Mouse (Mus musculus) forebrain, embryonic 13.5 days (tissue): ENCODE data around the gene Cadm3. TPM values are rescaled to one million over a fixed set of nuclear protein-coding genes. Genes with fewer than 3 reads are reported as not detected.
A peak's percentile ranks its signal among the peaks of the same experiment; 100 is the strongest.

ENCODE experiments used
- ATAC-seq: fragments of 200-750 bp; cut with Nextera tagmentation; 2 replicates; pipeline ENCODE4 v1.8.0; 2017
- H3K27ac ChIP-seq: fragments of 300-500 bp; sonication (generic); 2 replicates; pipeline ENCODE4 v1.5.1; 2015; ENCODE audit warnings: inconsistent platforms, mild to moderate bottlenecking, moderate library complexity
- H3K27me3 ChIP-seq: fragments of 300-500 bp; sonication (generic); 2 replicates; pipeline ENCODE4 v1.6.1; 2015; ENCODE audit warnings: mild to moderate bottlenecking, inconsistent platforms
- H3K36me3 ChIP-seq: fragments of 300-500 bp; sonication (generic); 2 replicates; pipeline ENCODE4 v1.6.1; 2015; ENCODE audit warnings: mild to moderate bottlenecking, inconsistent platforms; ENCODE audit not compliant: poor library complexity, severe bottlenecking
- H3K4me1 ChIP-seq: fragments of 300-500 bp; sonication (generic); 2 replicates; pipeline ENCODE4 v1.6.1; 2015; ENCODE audit warnings: inconsistent platforms
- H3K4me2 ChIP-seq: fragments of 300-500 bp; sonication (generic); 2 replicates; pipeline ENCODE4 v1.6.1; 2015; ENCODE audit warnings: inconsistent platforms, mild to moderate bottlenecking, moderate library complexity
- H3K4me3 ChIP-seq: fragments of 300-500 bp; sonication (generic); 2 replicates; pipeline ENCODE4 v1.5.1; 2015; ENCODE audit warnings: mild to moderate bottlenecking, inconsistent platforms
- H3K9ac ChIP-seq: fragments of 300-500 bp; sonication (generic); 2 replicates; pipeline ENCODE4 v1.6.1; 2015; ENCODE audit warnings: mild to moderate bottlenecking, inconsistent platforms
- H3K9me3 ChIP-seq: fragments of 300-500 bp; sonication (generic); replicated peaks from 2 replicates; pipeline ENCODE4 v1.6.1; 2016; ENCODE audit warnings: inconsistent platforms
- WGBS: fragments of 180-500 bp; shearing (Covaris S2); methylation state at CpG from one replicate; pipeline ENCODE4 v1.1.7; 2015; 5-methylcytosine and 5-hydroxymethylcytosine counted together
- polyA plus RNA-seq: library from polyadenylated mRNA; unstranded; fragments of >200 nt; fragmentation: Nextera tagmentation; extraction: Ambion mirVana; gene quantifications from 2 replicates; pipeline ENCODE4 v1.2.1, GENCODE M21; 2015

Cadm3 gene
- polyA plus RNA-seq, 1 experiment from 2014 or later, result 17.5 TPM

DNA sequence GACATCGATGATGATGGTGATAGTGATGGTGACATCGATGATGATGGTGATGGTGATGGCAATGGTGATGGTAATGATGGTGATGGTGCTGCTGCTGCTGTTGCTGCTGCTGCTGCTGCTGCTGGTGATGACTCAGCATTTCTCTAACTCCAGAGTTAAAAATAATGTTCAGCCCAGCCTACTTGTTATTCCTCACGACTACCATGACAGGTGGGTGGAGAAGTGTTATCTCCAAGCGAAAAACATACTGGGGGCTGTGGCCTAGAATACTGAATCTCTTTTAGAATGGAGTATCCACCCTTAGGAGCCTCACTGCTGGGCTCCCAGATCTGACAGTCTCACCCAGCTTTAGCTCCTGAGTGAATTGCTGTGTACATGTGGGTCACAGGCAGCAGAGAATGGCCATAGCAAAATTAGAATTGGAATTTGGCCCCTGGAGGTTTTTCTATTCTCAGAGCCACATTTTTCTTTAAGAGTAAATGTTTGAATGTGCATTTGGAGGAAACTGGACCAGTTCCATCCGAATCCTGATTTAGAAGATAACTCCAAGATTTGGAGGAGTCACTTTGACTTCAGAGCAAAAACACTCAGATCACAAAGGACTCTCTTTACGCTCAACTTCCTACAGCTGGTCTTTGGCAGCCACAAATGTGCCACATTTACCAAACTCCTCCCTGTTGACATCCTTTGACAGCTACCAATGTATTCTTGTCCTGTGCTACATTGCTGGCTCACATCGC is 12.2 kb downstream of the Cadm3 start:
- H3K4me3 ChIP-seq, result no peak overlapping the region
- H3K36me3 ChIP-seq, result peaks cover 12% of the 10 kb centered on the region; the same call in 1 of the 2 replicates
- H3K9me3 ChIP-seq, result no peaks in the 10 kb centered on the region
- 84% methylated on average over 7 of the region's 7 CpGs for WGBS
- peaks cover 33% of the 10 kb centered on the region for H3K4me1 ChIP-seq
- ATAC-seq, result no peak
- no peak overlapping the region for H3K9ac ChIP-seq
- H3K27me3 ChIP-seq, result no peaks in the 10 kb centered on the region
- H3K4me2 ChIP-seq, result no peak overlapping the region
- no peak overlapping the region for H3K27ac ChIP-seq

DNA sequence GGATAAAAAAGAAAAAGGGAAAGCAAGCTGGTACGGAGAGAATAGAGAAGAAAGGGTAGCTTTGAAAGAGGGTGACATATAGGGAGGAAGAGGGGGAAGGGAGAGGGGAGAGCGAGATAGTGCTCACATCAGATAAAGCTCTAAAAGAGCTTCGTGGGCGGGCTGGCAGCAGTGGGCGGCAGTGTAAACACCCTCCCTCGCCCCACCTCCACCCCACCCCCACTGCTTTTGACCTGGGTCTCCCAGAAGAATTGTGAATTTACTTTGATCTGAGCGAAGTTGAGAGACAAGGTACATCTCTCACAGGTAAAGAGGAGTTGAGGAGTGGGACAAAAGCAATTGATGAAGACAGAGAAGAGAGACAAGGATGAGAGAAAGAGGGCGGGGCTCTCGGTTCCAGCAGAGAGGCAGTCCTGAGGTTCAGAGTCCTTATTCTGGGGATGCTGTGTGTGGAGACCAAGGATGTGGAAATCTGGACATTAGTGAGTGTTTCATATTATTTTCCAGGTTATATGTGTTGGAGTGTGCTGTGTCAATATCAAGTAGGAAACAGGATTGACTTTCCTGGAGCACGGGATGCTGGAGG is 17.0 kb downstream of the Cadm3 start, which contains the start of gene Aim2:
Aim2 (plus strand) TSS at position 508 of the 586 bp plus-strand sequence.
- Histone ChIP-seq H3K36me3 (peaks cover 19% of the 10 kb centered on the region), H3K4me2 (peak within 1 kb of the TSS; percentile 66), H3K9me3 (no peaks in the 10 kb centered on the region), H3K4me3 (peak within 1 kb of the TSS; percentile 39), H3K27ac (no peak within 1 kb of the TSS; the same call in 1 of the 2 replicates), H3K27me3 (no peaks in the 10 kb centered on the region), H3K4me1 (peaks cover 28% of the 10 kb centered on the region), H3K9ac (peak within 1 kb of the TSS; percentile 55)
- ATAC-seq, result peak; percentile 70
- WGBS, result 9% methylated on average over 10 of the region's 10 CpGs

- H3K4me3 ChIP-seq, result peak overlapping the region; percentile 39
- peaks cover 19% of the 10 kb centered on the region for H3K36me3 ChIP-seq
- H3K4me2 ChIP-seq, result peak overlapping the region; percentile 66
- H3K9ac ChIP-seq, result peak overlapping the region; percentile 55
- H3K27ac ChIP-seq, result no peak overlapping the region
- ATAC-seq, result peak; percentile 94
- WGBS, result under 1% methylated on average over 6 of the region's 6 CpGs
- H3K9me3 ChIP-seq, result no peaks in the 10 kb centered on the region
- peaks cover 28% of the 10 kb centered on the region for H3K4me1 ChIP-seq
- no peaks in the 10 kb centered on the region for H3K27me3 ChIP-seq
Measured at GRCm38 (mm10) chr1:173349946-173350345, 17.5 kb downstream of the Cadm3 start.

- H3K9ac ChIP-seq, result no peak overlapping the region
- peaks cover 22% of the 10 kb centered on the region for H3K36me3 ChIP-seq
- no peak overlapping the region for H3K4me3 ChIP-seq
- H3K27ac ChIP-seq, result no peak overlapping the region
- H3K4me1 ChIP-seq, result peaks cover 31% of the 10 kb centered on the region
- no peak for ATAC-seq
- no peaks in the 10 kb centered on the region for H3K9me3 ChIP-seq
- no peak overlapping the region for H3K4me2 ChIP-seq
- H3K27me3 ChIP-seq, result no peaks in the 10 kb centered on the region
- WGBS, result 39% methylated on average over 5 of the region's 5 CpGs
Measured at GRCm38 (mm10) chr1:173349192-173349591, 18.3 kb downstream of the Cadm3 start.

DNA sequence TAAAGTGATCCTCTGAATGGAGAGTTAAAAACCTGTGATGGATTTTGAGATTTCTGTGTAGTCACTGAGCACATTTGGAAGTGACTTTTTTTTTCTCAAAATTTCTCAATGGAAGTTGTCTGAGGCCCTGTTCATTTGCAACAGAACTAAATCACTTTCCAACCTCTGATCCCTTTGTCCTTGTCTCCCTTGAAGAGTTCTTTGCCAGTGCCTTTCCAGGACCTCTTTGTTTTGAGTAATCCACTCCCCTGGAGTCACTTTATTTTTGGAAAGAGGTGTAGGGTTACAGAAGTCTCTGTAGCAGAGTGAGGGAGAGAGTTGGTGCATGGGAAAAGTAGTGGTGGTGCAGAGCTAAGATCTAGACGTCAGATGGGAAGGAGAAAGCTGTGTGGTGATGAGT is 19.0 kb downstream of the Cadm3 start:
- no peak overlapping the region for H3K9ac ChIP-seq
- no peak overlapping the region for H3K4me3 ChIP-seq
- peaks cover 37% of the 10 kb centered on the region for H3K4me1 ChIP-seq
- H3K27me3 ChIP-seq, result no peaks in the 10 kb centered on the region
- H3K27ac ChIP-seq, result no peak overlapping the region
- 6% methylated on average over 1 of the region's 1 CpGs for WGBS
- no peaks in the 10 kb centered on the region for H3K9me3 ChIP-seq
- no peak overlapping the region for H3K4me2 ChIP-seq
- no peak for ATAC-seq
- peaks cover 28% of the 10 kb centered on the region for H3K36me3 ChIP-seq

DNA sequence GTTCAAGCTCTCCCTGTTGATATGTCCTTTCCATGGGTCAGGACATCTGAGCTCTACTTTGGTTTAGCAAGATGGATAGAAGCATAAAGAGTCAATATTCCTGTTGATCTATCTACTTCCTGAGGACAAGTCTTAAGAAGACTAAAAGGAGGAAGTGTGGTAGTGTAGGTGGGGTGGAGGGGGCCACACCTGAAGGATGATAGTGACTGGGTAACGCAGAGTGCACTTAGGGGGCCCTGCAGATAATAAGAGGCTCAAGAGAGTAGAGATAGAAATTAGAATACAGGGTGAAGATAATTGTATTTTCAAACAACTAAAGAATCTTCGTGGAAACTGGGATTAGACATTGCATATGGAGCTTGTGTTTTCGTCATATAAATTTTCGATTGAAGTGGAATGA is 22.4 kb downstream of the Cadm3 start:
- H3K36me3 ChIP-seq, result peaks cover 53% of the 10 kb centered on the region
- ATAC-seq, result no peak

DNA sequence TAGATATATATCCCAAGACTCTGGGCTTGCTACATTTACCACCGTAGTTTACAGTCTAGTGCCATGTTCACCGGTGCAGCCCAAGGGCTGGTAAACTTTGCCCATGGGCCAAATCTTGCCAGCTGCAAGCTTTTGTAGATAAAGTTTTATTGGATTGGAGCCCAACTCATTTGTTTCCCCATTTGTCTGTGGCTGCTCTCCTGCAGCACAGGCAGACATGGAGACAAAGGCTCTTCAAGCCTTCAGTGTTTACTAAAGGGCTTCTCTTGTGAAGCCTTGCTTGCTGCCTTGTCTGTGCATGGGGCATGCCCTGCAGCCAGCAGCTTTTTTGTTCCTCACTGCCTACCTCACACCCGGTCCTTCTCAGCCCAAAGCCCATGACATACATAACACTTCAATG is 23.6 kb downstream of the Cadm3 start:
- WGBS, result 39% methylated on average over 3 of the region's 3 CpGs
- Histone ChIP-seq H3K27me3 (no peaks in the 10 kb centered on the region), H3K4me1 (peaks cover 17% of the 10 kb centered on the region), H3K4me3 (no peak overlapping the region), H3K36me3 (peaks cover 54% of the 10 kb centered on the region), H3K4me2 (no peak overlapping the region), H3K9ac (no peak overlapping the region), H3K27ac (peak overlapping the region; percentile 37), H3K9me3 (no peaks in the 10 kb centered on the region)
- ATAC-seq, result peak; percentile 39

More for the DNA sequence above, 22.4 kb downstream of the Cadm3 start:
- H3K27ac ChIP-seq, result no peak overlapping the region
- H3K9me3 ChIP-seq, result no peaks in the 10 kb centered on the region
- H3K4me1 ChIP-seq, result peaks cover 25% of the 10 kb centered on the region
- no peaks in the 10 kb centered on the region for H3K27me3 ChIP-seq
- H3K4me2 ChIP-seq, result no peak overlapping the region
- no peak overlapping the region for H3K9ac ChIP-seq
- no peak overlapping the region for H3K4me3 ChIP-seq
- WGBS, result 93% methylated on average over 4 of the region's 4 CpGs

GRCm38 (mm10) chr1:173342425-173342824 is 25.1 kb downstream of the Cadm3 start:
- H3K27ac ChIP-seq, result no peak overlapping the region; the same call in 1 of the 2 replicates
- WGBS, result 58% methylated on average over 1 of the region's 1 CpGs

GRCm38 (mm10) chr1:173339543-173339942 is 28.0 kb downstream of the Cadm3 start:
- no peak overlapping the region for H3K27ac ChIP-seq
- no peaks in the 10 kb centered on the region for H3K9me3 ChIP-seq
- no peak overlapping the region for H3K4me3 ChIP-seq
- no peaks in the 10 kb centered on the region for H3K27me3 ChIP-seq
- 4% methylated on average over 2 of the region's 2 CpGs for WGBS
- H3K36me3 ChIP-seq, result peaks cover 68% of the 10 kb centered on the region
- peaks cover 25% of the 10 kb centered on the region for H3K4me1 ChIP-seq
- no peak overlapping the region for H3K9ac ChIP-seq
- no peak overlapping the region for H3K4me2 ChIP-seq
- peak; percentile 54; the same call in 1 of the 2 replicates for ATAC-seq

More at GRCm38 (mm10) chr1:173342425-173342824, 25.1 kb downstream of the Cadm3 start:
- ATAC-seq, result peak; percentile 31
- peaks cover 68% of the 10 kb centered on the region for H3K36me3 ChIP-seq
- H3K9ac ChIP-seq, result no peak overlapping the region
- no peaks in the 10 kb centered on the region for H3K9me3 ChIP-seq
- no peak overlapping the region for H3K4me2 ChIP-seq
- no peaks in the 10 kb centered on the region for H3K27me3 ChIP-seq
- H3K4me3 ChIP-seq, result no peak overlapping the region
- H3K4me1 ChIP-seq, result peaks cover 17% of the 10 kb centered on the region

DNA sequence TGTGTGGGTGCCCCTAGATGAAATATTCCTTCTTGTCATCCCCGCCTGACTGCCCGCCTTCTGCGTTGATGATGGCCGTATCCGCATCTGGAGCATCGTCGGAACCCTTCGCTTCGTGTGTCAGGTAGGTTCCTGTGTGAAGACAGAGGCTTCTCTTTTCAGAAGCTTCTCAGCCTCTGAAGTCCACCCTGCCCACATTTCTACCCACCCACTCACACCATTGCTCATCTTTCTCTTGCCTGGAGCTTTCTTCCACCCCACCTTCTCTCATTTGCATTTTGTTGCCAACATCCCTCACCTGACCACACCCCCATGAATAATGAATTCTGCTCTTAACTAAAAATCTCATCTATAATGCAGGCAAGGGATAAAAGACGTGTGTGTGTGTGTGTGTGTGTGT is 30.5 kb downstream of the Cadm3 start:
- Histone ChIP-seq H3K27ac (no peak overlapping the region), H3K4me3 (no peak overlapping the region), H3K9me3 (no peaks in the 10 kb centered on the region), H3K4me1 (peaks cover 7% of the 10 kb centered on the region), H3K4me2 (no peak overlapping the region), H3K36me3 (peaks cover 51% of the 10 kb centered on the region), H3K9ac (no peak overlapping the region), H3K27me3 (no peaks in the 10 kb centered on the region)
- 90% methylated on average over 10 of the region's 10 CpGs for WGBS
- no peak for ATAC-seq

- Histone ChIP-seq H3K27ac (no peak overlapping the region), H3K27me3 (no peaks in the 10 kb centered on the region), H3K36me3 (peaks cover 43% of the 10 kb centered on the region), H3K9me3 (no peaks in the 10 kb centered on the region), H3K4me1 (peaks cover 7% of the 10 kb centered on the region), H3K4me3 (no peak overlapping the region), H3K9ac (no peak overlapping the region), H3K4me2 (no peak overlapping the region)
- WGBS, result 54% methylated on average over 11 of the region's 11 CpGs
- ATAC-seq, result no peak
Measured at GRCm38 (mm10) chr1:173335903-173336302, 31.6 kb downstream of the Cadm3 start.
